Mouse (Mus musculus) heart, embryonic 15.5 days (tissue): ENCODE results near the gene Dcp1a. TPM values are rescaled to one million over a fixed set of nuclear protein-coding genes. Genes with fewer than 3 reads are reported as not detected.

Experiments used
- ATAC-seq: fragments of 200-750 bp; cut with Nextera tagmentation; replicated peaks from 2 replicates; pipeline ENCODE4 v1.8.0; 2017; ENCODE audit warnings: low read depth, moderate TSS enrichment; ENCODE audit not compliant: insufficient number of reproducible peaks, insufficient read depth, low FRiP score
- H3K27ac ChIP-seq: fragments of 300-500 bp; sonication (generic); 2 replicates; pipeline ENCODE4 v1.5.1; 2015; ENCODE audit warnings: mild to moderate bottlenecking, inconsistent platforms
- H3K27me3 ChIP-seq: fragments of 300-500 bp; sonication (generic); 2 replicates; pipeline ENCODE4 v1.6.1; 2015; ENCODE audit warnings: inconsistent platforms
- H3K36me3 ChIP-seq: fragments of 300-500 bp; sonication (generic); 2 replicates; pipeline ENCODE4 v1.6.1; 2015; ENCODE audit warnings: mild to moderate bottlenecking, inconsistent platforms
- H3K4me1 ChIP-seq: fragments of 300-500 bp; sonication (generic); replicated peaks from 2 replicates; pipeline ENCODE4 v1.6.1; 2015; ENCODE audit warnings: inconsistent platforms
- H3K4me2 ChIP-seq: fragments of 300-500 bp; sonication (generic); 2 replicates; pipeline ENCODE4 v1.6.1; 2015; ENCODE audit warnings: inconsistent platforms, mild to moderate bottlenecking, moderate library complexity
- H3K4me3 ChIP-seq: fragments of 300-500 bp; sonication (generic); 2 replicates; pipeline ENCODE4 v1.5.1; 2015; ENCODE audit warnings: mild to moderate bottlenecking, inconsistent platforms
- H3K9ac ChIP-seq: fragments of 300-500 bp; sonication (generic); 2 replicates; pipeline ENCODE4 v1.6.1; 2015; ENCODE audit warnings: mild to moderate bottlenecking, inconsistent platforms
- H3K9me3 ChIP-seq: fragments of 300-500 bp; sonication (generic); replicated peaks from 2 replicates; pipeline ENCODE4 v1.6.1; 2016; ENCODE audit warnings: inconsistent platforms
- WGBS: fragments of 180-500 bp; shearing (Covaris S2); methylation state at CpG from one replicate; pipeline ENCODE4 v1.1.7; 2015; ENCODE audit warnings: mixed read lengths; 5-methylcytosine and 5-hydroxymethylcytosine counted together
- polyA plus RNA-seq: library from polyadenylated mRNA; unstranded; fragments of >200 nt; fragmentation: Nextera tagmentation; extraction: Ambion mirVana; gene quantifications from 2 replicates; pipeline ENCODE4 v1.2.1, GENCODE M21; 2015

Dcp1a gene
- 13.3 and 17.7 TPM in 2 replicates for polyA plus RNA-seq

DNA sequence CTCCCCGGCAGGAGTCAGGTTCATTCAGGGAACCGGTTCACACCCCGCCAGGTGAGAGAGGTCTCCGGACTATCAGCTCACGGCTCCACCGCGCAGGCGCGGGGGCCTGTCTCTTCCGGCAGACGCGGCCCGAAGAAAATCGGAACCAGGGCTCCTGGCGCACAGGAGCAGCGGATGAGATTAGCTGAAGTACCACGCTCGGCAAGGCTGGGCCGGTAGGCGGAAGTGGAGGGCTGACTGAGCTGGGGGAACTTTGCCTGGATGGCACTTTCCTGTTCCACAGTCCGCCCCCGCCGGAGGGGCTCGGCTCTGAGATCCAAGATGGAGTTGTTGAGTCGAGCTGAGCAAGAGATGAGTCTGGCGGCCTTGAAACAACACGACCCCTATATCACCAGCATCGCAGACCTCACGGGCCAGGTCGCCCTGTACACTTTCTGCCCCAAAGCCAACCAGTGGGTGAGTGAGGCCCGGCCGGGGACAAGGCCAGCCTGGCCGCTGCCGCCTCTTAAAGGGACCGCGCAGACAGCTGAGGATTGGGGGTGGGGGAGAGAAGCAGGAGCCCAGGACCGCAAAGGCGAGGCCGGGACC lies at the start of gene Dcp1a:
Gene Dcp1a, plus strand, starts transcription at position 175 of the 588 bp plus-strand sequence.
- peak within 1 kb of the TSS; percentile 80 for H3K4me3 ChIP-seq
- peaks cover 17% of the 10 kb centered on the region for H3K4me1 ChIP-seq
- WGBS = 0% methylated on average over 39 of the region's 39 CpGs

DNA sequence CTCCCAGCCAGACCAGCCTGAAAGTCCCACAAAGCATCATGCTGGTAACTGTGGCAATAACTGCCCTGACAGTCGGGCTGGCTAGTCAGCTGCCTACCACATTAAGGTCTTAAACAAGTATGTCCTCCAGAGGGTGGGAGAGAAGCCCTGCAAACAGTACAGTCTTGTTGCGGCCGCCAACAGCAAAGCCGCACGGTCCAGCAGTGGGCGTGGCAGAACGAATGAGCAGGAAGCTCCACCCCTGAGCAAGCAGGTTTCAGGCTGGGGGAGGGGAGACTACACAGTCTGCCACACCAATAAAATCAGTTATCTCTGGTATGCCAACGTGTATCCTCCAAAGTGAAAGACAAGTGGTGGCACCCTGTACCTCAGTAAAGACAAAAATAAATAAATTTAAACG lies 49.7 kb upstream of the Dcp1a start:
- H3K4me1 ChIP-seq = peaks cover 16% of the 10 kb centered on the region
- H3K9ac ChIP-seq = no peak overlapping the region
- 0 out of 2 replicates have a peak overlapping the region, but pooled peaks have one; percentile 5 for H3K4me2 ChIP-seq
- H3K4me3 ChIP-seq = no peak overlapping the region
- no peaks in the 10 kb centered on the region for H3K27me3 ChIP-seq
- H3K27ac ChIP-seq = no peak overlapping the region
- no peak for ATAC-seq
- H3K9me3 ChIP-seq = no peaks in the 10 kb centered on the region
- H3K36me3 ChIP-seq = no peaks in the 10 kb centered on the region
- WGBS = 67% methylated on average over 9 of the region's 9 CpGs

More for the DNA sequence above, at the start of gene Dcp1a:
- Histone ChIP-seq H3K27ac (peak within 1 kb of the TSS; percentile 84), H3K9ac (peak within 1 kb of the TSS; percentile 92), H3K9me3 (no peaks in the 10 kb centered on the region), H3K27me3 (no peaks in the 10 kb centered on the region), H3K36me3 (peaks cover 19% of the 10 kb centered on the region), H3K4me2 (peak within 1 kb of the TSS; percentile 78)
- peak; percentile 98 for ATAC-seq

DNA sequence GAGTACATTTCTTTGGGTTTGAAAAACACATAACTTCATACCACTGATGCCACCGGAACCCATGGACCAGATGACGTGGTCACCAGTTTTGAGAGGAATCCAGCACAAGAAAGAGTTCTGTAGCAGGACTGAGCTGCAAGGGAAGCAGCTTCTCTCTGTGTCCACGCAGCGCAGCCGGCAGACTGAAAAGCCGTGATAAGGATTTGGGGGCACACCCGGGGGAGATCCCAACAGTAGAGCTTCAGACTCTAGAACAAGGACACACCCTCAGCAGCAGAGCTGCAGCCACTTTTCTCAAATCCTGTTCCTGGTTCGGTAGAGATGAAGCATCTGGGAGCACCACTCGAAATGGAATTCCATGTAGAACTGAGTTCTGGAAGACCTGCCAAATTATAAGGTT lies 49.3 kb upstream of the Dcp1a start:
- H3K9me3 ChIP-seq = no peaks in the 10 kb centered on the region
- no peak overlapping the region for H3K9ac ChIP-seq
- H3K4me3 ChIP-seq = no peak overlapping the region
- no peak for ATAC-seq
- no peaks in the 10 kb centered on the region for H3K36me3 ChIP-seq
- no peak overlapping the region for H3K27ac ChIP-seq
- H3K27me3 ChIP-seq = no peaks in the 10 kb centered on the region
- peaks cover 15% of the 10 kb centered on the region for H3K4me1 ChIP-seq
- WGBS = 73% methylated on average over 9 of the region's 9 CpGs
- 0 out of 2 replicates have a peak overlapping the region, but pooled peaks have one; percentile 5 for H3K4me2 ChIP-seq

DNA sequence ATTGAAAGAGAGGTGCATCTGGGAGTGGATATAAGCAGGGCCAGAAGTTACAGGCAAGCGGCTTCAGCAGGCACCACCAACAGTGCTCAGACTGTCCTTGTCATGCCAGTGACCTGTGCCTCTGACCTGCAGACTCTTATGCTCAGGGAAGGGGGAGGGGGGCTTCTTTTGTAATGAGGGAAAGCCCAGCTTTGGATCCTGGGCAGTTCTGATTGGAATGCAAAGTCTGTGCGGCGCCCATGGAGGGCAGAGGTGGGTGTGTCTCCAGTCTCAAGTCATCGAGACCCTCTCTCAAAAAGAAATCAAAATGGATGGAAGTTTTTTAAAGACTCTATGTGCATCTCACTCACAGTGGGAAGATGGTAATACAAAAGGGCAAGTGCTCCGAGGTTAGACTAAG lies 48.9 kb upstream of the Dcp1a start:
- Histone ChIP-seq H3K36me3 (no peaks in the 10 kb centered on the region), H3K27ac (no peak overlapping the region)

DNA sequence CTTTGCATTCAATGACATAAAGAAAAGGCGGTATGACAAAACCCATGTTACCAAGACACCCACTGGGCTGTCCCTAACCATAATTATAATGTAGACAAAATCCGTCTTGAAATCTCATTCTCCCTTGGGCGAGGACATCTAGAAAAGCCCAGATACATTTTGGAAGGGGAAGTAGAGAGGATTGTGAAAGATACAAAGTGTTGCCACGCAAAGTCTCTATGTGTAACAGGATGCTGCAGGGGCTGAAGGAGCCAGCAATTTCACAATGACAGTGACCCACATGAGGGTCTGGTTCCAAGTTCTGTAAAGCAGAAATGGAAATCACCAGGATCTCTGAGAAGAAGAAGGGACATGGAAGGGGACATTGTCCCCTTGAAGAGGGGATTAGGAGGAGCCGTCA lies 44.0 kb upstream of the Dcp1a start:
- no peak for ATAC-seq
- 84% methylated on average over 5 of the region's 5 CpGs for WGBS
- no peaks in the 10 kb centered on the region for H3K36me3 ChIP-seq

More for the DNA sequence above, 48.9 kb upstream of the Dcp1a start:
- ATAC-seq = no peak
- Histone ChIP-seq H3K9me3 (no peaks in the 10 kb centered on the region), H3K4me3 (no peak overlapping the region), H3K27me3 (no peaks in the 10 kb centered on the region), H3K9ac (no peak overlapping the region), H3K4me2 (no peak overlapping the region), H3K4me1 (peaks cover 11% of the 10 kb centered on the region)
- WGBS = 69% methylated on average over 5 of the region's 5 CpGs

DNA sequence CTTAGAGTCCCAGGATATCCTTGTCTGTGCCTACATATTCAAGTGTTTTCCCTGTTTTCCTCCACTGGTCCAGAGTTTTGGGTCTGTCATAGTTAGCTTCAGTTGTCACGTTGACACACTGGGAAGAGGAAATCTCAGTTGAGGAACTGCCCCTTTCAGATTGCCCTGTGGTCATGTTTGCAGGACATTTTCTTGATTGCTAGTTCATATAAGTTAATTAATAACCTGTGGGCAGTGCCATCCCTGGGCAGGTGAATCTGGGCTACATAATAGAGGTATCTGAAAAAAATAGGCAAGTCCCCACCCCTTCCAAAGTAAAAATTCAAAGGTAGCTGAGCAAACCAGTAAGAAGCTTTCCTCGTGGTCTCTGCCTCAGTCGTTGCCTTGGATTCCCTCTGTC lies 39.4 kb upstream of the Dcp1a start:
- Histone ChIP-seq H3K27me3 (no peaks in the 10 kb centered on the region), H3K4me2 (no peak overlapping the region), H3K36me3 (no peaks in the 10 kb centered on the region), H3K9me3 (peaks cover 3% of the 10 kb centered on the region; the same call in 1 of the 2 replicates), H3K9ac (no peak overlapping the region), H3K4me1 (no peaks in the 10 kb centered on the region), H3K4me3 (no peak overlapping the region), H3K27ac (no peak overlapping the region)
- WGBS = 77% methylated on average over 3 of the region's 3 CpGs
- ATAC-seq = no peak

More for the DNA sequence above, 44.0 kb upstream of the Dcp1a start:
- Histone ChIP-seq H3K27me3 (no peaks in the 10 kb centered on the region), H3K9ac (no peak overlapping the region), H3K4me2 (no peak overlapping the region), H3K9me3 (peaks cover 3% of the 10 kb centered on the region; the same call in 1 of the 2 replicates), H3K27ac (no peak overlapping the region), H3K4me1 (no peaks in the 10 kb centered on the region), H3K4me3 (no peak overlapping the region)

DNA sequence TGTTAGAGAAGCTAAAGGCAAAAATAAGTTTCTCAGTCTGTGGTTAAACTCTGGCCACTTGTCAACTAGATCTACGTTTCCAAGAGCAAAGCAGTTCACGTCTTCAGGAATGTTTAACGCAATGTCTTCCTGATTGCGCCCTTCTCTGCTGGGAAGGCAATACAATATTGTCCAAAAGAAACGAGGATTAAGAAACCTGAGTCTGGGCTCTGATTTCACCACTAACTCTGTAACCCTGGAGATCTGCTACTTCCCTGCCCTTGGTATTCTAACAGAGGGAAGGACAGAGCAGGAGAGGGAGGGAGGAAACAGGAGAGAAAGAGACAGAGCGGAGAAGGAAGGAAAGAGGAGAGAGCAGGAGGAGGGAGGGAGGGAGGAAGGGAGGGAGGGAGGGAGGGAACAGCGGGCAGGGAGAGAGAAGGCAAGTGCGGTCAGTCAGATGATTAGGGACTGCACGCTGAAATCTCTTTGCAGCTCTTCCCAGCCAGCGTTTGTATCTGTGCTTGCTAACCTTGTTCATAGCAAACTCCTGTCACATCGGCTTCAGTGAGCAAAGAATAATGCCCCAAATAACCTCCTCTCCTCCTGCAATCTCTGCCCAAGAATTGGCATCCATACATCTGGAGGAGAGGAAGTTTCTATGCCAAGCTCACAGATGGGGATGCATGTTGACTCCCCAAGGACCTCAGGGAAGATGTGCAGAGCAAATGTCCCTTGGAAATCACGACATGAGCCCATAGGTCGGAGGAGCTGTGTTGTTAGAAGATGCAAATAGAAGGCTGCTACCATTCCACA lies 23.3 kb upstream of the Dcp1a start:
- ATAC-seq = no peak
- Histone ChIP-seq H3K27me3 (0 out of 2 replicates have a peak, but pooled peaks cover 4% of the 10 kb centered on the region), H3K4me2 (peak overlapping the region; percentile 31), H3K36me3 (no peaks in the 10 kb centered on the region), H3K9ac (no peak overlapping the region), H3K9me3 (no peaks in the 10 kb centered on the region), H3K27ac (0 out of 2 replicates have a peak overlapping the region, but pooled peaks have one; percentile 33), H3K4me3 (no peak overlapping the region), H3K4me1 (peaks cover 6% of the 10 kb centered on the region)
- WGBS = 24% methylated on average over 12 of the region's 13 CpGs

DNA sequence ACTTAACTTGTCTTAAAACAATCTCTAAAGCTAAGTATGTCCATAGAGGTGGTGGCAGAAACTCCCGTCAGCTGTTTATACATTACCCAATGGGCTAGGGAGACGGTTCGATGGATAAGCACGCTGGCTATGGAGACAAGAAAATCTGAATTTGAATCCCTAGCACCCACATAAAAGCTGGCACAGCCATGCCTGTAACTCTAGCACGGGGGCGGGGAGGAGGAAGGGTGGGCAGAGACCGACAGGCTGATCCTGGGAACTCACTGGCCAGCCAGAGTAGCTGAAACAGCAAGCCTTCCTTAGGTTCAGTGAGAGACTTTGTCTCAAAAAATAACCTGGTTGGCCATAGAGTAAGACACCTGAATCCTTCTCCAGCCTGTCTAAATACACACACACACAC lies 21.9 kb upstream of the Dcp1a start:
- no peak for ATAC-seq
- 75% methylated on average over 7 of the region's 7 CpGs for WGBS
- H3K4me3 ChIP-seq = no peak overlapping the region
- H3K36me3 ChIP-seq = no peaks in the 10 kb centered on the region
- no peak overlapping the region for H3K27ac ChIP-seq
- no peaks in the 10 kb centered on the region for H3K9me3 ChIP-seq
- 0 out of 2 replicates have a peak, but pooled peaks cover 4% of the 10 kb centered on the region for H3K27me3 ChIP-seq
- peaks cover 6% of the 10 kb centered on the region for H3K4me1 ChIP-seq
- no peak overlapping the region for H3K4me2 ChIP-seq
- no peak overlapping the region for H3K9ac ChIP-seq

DNA sequence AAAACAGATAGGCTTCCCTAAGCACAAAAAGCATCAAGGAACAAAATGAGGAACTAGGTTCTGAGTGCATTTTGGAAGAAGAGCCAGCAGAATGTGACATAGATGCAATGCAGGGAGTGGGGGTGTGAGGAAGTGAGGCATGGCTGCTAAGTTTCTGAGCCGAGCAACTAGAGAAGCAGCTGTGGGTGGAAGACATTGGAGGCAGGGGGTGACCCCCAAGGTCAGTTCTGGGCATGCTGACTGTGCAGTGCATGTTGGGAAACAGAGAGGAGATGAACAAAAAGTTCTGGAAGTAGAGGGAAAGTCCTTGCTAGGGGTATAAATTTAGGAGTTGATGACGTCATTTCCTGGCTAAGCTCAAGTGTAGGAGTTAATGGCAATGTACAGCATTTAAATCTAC lies 21.4 kb upstream of the Dcp1a start:
- H3K9ac ChIP-seq = no peak overlapping the region
- WGBS = 22% methylated on average over 2 of the region's 2 CpGs

DNA sequence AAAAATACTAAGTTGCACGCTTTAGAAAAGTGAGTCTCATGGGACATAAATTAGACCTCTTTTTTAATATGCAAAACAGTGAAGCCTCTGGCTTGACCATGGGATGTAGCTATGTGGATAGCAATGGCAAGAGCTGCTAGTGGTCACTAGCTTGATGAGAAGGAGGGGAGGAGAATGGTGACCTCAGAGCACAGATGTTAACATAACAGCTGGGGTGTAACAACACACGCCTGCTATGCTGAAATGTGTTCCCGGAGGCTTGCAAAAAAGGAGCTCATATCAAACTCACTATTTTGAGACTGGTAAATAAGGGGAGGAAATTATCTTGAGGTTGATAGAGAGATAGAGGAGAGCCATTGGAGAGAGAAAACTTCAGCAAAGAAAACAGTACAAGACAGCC lies 20.5 kb upstream of the Dcp1a start:
- Histone ChIP-seq H3K4me3 (no peak overlapping the region), H3K9ac (no peak overlapping the region), H3K36me3 (no peaks in the 10 kb centered on the region), H3K4me1 (peaks cover 6% of the 10 kb centered on the region), H3K27me3 (0 out of 2 replicates have a peak, but pooled peaks cover 4% of the 10 kb centered on the region), H3K27ac (no peak overlapping the region; the same call in 1 of the 2 replicates), H3K4me2 (no peak overlapping the region), H3K9me3 (no peaks in the 10 kb centered on the region)
- no peak for ATAC-seq
- 65% methylated on average over 3 of the region's 3 CpGs for WGBS

More for the DNA sequence above, 21.4 kb upstream of the Dcp1a start:
- no peak for ATAC-seq
- no peak overlapping the region for H3K4me3 ChIP-seq
- H3K36me3 ChIP-seq = no peaks in the 10 kb centered on the region
- H3K9me3 ChIP-seq = no peaks in the 10 kb centered on the region
- no peak overlapping the region for H3K4me2 ChIP-seq
- H3K4me1 ChIP-seq = peaks cover 6% of the 10 kb centered on the region
- no peak overlapping the region for H3K27ac ChIP-seq
- H3K27me3 ChIP-seq = 0 out of 2 replicates have a peak, but pooled peaks cover 4% of the 10 kb centered on the region

DNA sequence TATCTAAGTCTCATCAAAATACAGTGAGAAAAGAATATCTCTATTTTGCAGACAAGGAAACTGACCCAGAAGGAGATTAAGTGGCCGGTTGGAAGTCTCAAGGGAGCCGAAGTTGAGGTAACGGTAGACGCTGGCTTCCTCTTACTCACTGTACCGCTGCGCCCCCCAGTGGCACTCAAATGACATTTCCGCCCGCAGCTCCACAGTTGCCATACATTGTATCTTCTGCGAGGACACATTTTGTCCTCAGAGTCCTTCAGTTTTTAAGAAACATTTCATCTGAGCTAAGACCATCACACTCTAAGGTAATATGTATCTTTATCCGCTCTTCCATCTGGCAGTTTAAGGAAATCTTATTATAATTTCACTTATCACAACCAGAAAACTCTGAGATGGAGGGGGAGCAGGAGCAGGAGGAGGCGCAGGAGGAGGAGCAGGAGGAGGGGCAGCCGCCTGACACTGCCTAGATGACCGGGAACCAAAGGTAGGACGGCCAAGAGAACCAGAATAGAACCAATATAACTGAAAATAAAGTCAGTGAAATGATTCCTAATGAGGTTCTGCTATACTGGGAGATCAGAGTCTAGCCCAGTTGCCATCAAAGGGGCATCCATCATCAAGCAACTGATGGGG lies 19.3 kb upstream of the Dcp1a start:
- Histone ChIP-seq H3K4me1 (peaks cover 6% of the 10 kb centered on the region), H3K4me3 (no peak overlapping the region), H3K27me3 (0 out of 2 replicates have a peak, but pooled peaks cover 4% of the 10 kb centered on the region), H3K36me3 (no peaks in the 10 kb centered on the region), H3K4me2 (peak overlapping the region; percentile 27; the same call in 1 of the 2 replicates), H3K9ac (no peak overlapping the region), H3K27ac (no peak overlapping the region), H3K9me3 (no peaks in the 10 kb centered on the region)
- WGBS = 7% methylated on average over 14 of the region's 14 CpGs
- no peak for ATAC-seq
